Mouse (Mus musculus): ENCODE measurements around the gene Glud1.
A peak's percentile ranks its signal among the peaks of the same experiment; 100 is the strongest.
"Not testable (repeated sequence)": the region's sequence is repeated elsewhere in the genome, so short reads cannot be mapped to it uniquely, and the experiment has no call there.

Gene Glud1

GRCm38 (mm10) chr14:34311691-34312090, 1.2 kb downstream of the Glud1 start:
- peak; percentile 21 to 33 for DNase-seq (ENCODE audit: low spot score in 2 of 2)

GRCm38 (mm10) chr14:34312339-34313048, 2.0 kb downstream of the Glud1 start:
- DNase-seq (ENCODE audit: low spot score in 2 of 2), result no peak

- DNase-seq (ENCODE audit: low spot score in 2 of 2), result no peak
Observed at GRCm38 (mm10) chr14:34313612-34314011, 3.1 kb downstream of the Glud1 start.

- not testable (repeated sequence) for DNase-seq (ENCODE audit: low spot score in 2 of 2)
Observed at GRCm38 (mm10) chr14:34314383-34314782, 3.9 kb downstream of the Glud1 start.

- no peak for DNase-seq (ENCODE audit: low spot score in 2 of 2)
Observed at GRCm38 (mm10) chr14:34314796-34315195, 4.3 kb downstream of the Glud1 start.

GRCm38 (mm10) chr14:34316346-34316745, 5.8 kb downstream of the Glud1 start:
- DNase-seq (ENCODE audit: low spot score in 2 of 2), result no peak

- DNase-seq (ENCODE audit: low spot score in 2 of 2), result no peak
Observed at GRCm38 (mm10) chr14:34317431-34317830, 6.9 kb downstream of the Glud1 start.

- DNase-seq (ENCODE audit: low spot score in 2 of 2), result no peak
Observed at GRCm38 (mm10) chr14:34318113-34318512, 7.6 kb downstream of the Glud1 start.

GRCm38 (mm10) chr14:34323576-34324085, 13.1 kb downstream of the Glud1 start:
- no peak for DNase-seq (ENCODE audit: low spot score in 2 of 2)

GRCm38 (mm10) chr14:34326606-34327005, 16.1 kb downstream of the Glud1 start:
- no peak for DNase-seq (ENCODE audit: low spot score in 2 of 2)

GRCm38 (mm10) chr14:34327618-34328017, 17.1 kb downstream of the Glud1 start:
- no peak for DNase-seq (ENCODE audit: low spot score in 2 of 2)

- DNase-seq (ENCODE audit: low spot score in 2 of 2), result no peak
Observed at GRCm38 (mm10) chr14:34330657-34331158, 20.2 kb downstream of the Glud1 start.

GRCm38 (mm10) chr14:34331886-34332285, 21.4 kb downstream of the Glud1 start:
- no peak for DNase-seq (ENCODE audit: low spot score in 2 of 2)

- DNase-seq (ENCODE audit: low spot score in 2 of 2), result no peak
Observed at GRCm38 (mm10) chr14:34332476-34332875, 21.9 kb downstream of the Glud1 start.

GRCm38 (mm10) chr14:34339446-34339845, 28.9 kb downstream of the Glud1 start:
- DNase-seq (ENCODE audit: low spot score in 2 of 2), result no peak

GRCm38 (mm10) chr14:34341993-34342392, 31.5 kb downstream of the Glud1 start:
- no peak for DNase-seq (ENCODE audit: low spot score in 2 of 2)

- no peak for DNase-seq (ENCODE audit: low spot score in 2 of 2)
Observed at GRCm38 (mm10) chr14:34343078-34343477, 32.6 kb downstream of the Glud1 start.

- no peak for DNase-seq (ENCODE audit: low spot score in 2 of 2)
Observed at GRCm38 (mm10) chr14:34344361-34344760, 33.8 kb downstream of the Glud1 start.

- no peak for DNase-seq (ENCODE audit: low spot score in 2 of 2)
Observed at GRCm38 (mm10) chr14:34345771-34346566, 35.4 kb downstream of the Glud1 start.

- DNase-seq (ENCODE audit: low spot score in 2 of 2), result no peak
Observed at GRCm38 (mm10) chr14:34347084-34347483, 36.6 kb downstream of the Glud1 start.

- DNase-seq (ENCODE audit: low spot score in 2 of 2), result no peak
Observed at GRCm38 (mm10) chr14:34348301-34348700, 37.8 kb downstream of the Glud1 start.

GRCm38 (mm10) chr14:34349007-34349406, 38.5 kb downstream of the Glud1 start:
- no peak for DNase-seq (ENCODE audit: low spot score in 2 of 2)

GRCm38 (mm10) chr14:34351660-34352059, 41.1 kb downstream of the Glud1 start:
- DNase-seq (ENCODE audit: low spot score in 2 of 2), result no peak
